Mouse (Mus musculus): ENCODE measurements at regions not wholly inside any gene's neighbourhood (a gene's known extent, or its start where the extent isn't known, plus 50 kb on each side); places are given as distances from the start of the nearest gene placed in this dataset.

DNA sequence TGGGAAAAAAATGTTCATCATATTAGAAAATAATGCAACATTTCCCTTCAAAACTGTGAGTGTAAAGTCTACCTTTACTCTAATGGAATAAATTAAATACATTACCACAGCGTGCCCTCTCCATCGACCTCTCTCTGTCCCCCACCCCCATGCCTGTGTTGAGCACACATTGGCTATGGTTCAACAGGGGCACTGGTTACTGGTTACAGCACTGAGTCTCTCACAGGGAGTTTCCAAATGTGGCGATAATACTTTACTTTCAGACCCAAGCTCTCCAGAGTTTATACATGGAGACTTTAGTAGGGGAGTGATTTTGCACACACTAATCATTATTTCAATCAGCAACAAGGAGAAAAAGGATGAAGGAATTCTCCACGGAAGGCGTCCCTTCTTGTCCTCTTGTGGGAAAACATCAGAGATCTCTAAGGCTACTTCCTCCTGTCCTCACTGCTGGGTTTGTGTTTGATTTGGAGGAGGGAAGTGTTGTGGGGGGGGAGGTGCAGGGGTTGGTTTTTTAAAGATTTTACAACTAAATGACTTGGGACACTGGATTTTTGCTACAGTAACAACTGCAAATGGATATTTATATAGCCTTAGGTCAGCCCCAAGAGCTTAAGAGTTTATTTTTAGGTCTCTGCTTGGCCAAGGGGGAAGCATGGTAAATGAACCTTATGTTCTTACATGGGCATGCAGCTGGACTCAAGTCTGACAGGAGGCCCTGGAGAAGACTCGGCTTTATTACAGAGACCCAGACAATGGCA lies 85.6 kb upstream of the 4933415F23Rik start:
- Histone ChIP-seq H3K27me3 (ENCODE audit: control insufficient read depth, insufficient read depth, low read length) (no peaks in the 10 kb centered on the region), H3K36me3 (ENCODE audit: control insufficient read depth, insufficient read depth, low read length) (no peaks in the 10 kb centered on the region), H3K4me1 (ENCODE audit: control insufficient read depth, insufficient read depth, insufficient read length, low read length) (0 out of 2 replicates have a peak, but pooled peaks cover 2% of the 10 kb centered on the region), H3K4me3 (ENCODE audit: low read depth, low read length) (no peak overlapping the region), H3K27ac (ENCODE audit: insufficient read depth, low read depth, low read length) (no peak overlapping the region)
- TF ChIP-seq POLR2A (IDR thresholded peaks at IDR 0.05; ENCODE audit: low read depth, low read length): no peak
- TF ChIP-seq CTCF (IDR thresholded peaks at IDR 0.05; ENCODE audit: extremely low read depth, insufficient read length, insufficient replicate concordance, low read depth, low read length): no peak
- WGBS: 48% methylated on average over 6 of the region's 6 CpGs

GRCm38 (mm10) chr1:23184728-23185127 lies 82.7 kb upstream of the 4933415F23Rik start:
- Histone ChIP-seq H3K4me3 (ENCODE audit: low read depth, low read length) (no peak overlapping the region), H3K27me3 (ENCODE audit: control insufficient read depth, insufficient read depth, low read length) (no peaks in the 10 kb centered on the region), H3K4me1 (ENCODE audit: control insufficient read depth, insufficient read depth, insufficient read length, low read length) (0 out of 2 replicates have a peak, but pooled peaks cover 2% of the 10 kb centered on the region), H3K27ac (ENCODE audit: insufficient read depth, low read depth, low read length) (no peak overlapping the region), H3K36me3 (ENCODE audit: control insufficient read depth, insufficient read depth, low read length) (no peaks in the 10 kb centered on the region)
- WGBS: 50% methylated on average over 9 of the region's 9 CpGs
- TF ChIP-seq CTCF (IDR thresholded peaks at IDR 0.05; ENCODE audit: extremely low read depth, insufficient read length, insufficient replicate concordance, low read depth, low read length) (no peak), POLR2A (IDR thresholded peaks at IDR 0.05; ENCODE audit: low read depth, low read length) (no peak)

DNA sequence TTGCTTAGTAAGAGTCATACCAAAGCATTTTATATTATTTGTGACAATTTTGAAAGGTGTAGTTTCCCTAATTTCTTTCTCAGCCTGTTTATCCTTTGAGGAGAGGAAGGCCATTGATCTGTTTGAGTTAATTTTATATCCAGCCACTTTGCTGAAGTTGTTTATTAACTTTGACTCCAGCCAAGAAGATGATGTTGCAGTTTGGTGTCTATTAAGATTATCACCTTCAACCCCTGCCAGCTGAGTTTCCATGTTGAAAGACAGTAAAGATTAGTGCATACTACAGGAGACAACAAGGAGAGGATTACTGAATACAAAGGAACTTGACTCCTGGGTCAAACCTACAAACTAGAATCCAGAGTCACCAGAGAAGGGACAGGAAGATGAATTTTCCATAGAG lies 80.5 kb upstream of the 4933415F23Rik start:
- H3K27ac ChIP-seq (ENCODE audit: insufficient read depth, low read depth, low read length): no peak overlapping the region
- H3K27me3 ChIP-seq (ENCODE audit: control insufficient read depth, insufficient read depth, low read length): no peaks in the 10 kb centered on the region
- H3K36me3 ChIP-seq (ENCODE audit: control insufficient read depth, insufficient read depth, low read length): no peaks in the 10 kb centered on the region
- H3K4me1 ChIP-seq (ENCODE audit: control insufficient read depth, insufficient read depth, insufficient read length, low read length): 0 out of 2 replicates have a peak, but pooled peaks cover 2% of the 10 kb centered on the region
- H3K4me3 ChIP-seq (ENCODE audit: low read depth, low read length): no peak overlapping the region
- TF ChIP-seq POLR2A (IDR thresholded peaks at IDR 0.05; ENCODE audit: low read depth, low read length) (no peak), CTCF (IDR thresholded peaks at IDR 0.05; ENCODE audit: extremely low read depth, insufficient read length, insufficient replicate concordance, low read depth, low read length) (no peak)

DNA sequence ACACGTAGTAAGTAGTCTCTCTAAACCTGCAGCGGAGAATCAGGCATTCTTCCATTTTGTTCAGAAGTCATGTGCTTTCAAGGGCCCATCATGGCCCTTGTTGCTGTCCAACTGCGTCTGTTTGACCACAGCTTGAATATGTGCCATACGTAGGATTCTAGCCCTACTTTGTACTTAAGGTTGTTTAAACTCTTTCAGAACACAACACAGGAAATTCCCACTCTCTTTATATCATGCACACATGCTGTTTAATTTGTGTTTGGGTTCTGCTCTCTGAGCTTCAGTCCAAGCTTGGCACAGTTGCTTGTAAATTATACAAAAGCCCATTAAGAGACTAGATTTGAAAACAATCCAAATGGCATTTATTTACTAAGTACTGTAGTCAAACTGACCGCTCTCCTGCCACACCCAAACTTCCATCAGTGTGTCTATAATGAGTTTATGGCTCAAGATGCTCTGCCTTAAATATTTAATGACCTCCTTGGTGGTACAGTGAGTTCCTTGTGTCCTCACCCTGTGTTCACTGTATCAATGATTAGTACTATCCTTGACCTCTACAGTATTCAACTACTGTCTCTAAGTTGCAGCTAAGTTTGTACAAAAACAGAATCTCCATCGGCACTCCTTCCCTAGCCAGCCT lies 76.4 kb upstream of the 4933415F23Rik start:
- 64% methylated on average over 6 of the region's 6 CpGs for WGBS
- Histone ChIP-seq H3K4me3 (ENCODE audit: low read depth, low read length) (no peak overlapping the region), H3K36me3 (ENCODE audit: control insufficient read depth, insufficient read depth, low read length) (no peaks in the 10 kb centered on the region), H3K27me3 (ENCODE audit: control insufficient read depth, insufficient read depth, low read length) (no peaks in the 10 kb centered on the region), H3K27ac (ENCODE audit: insufficient read depth, low read depth, low read length) (no peak overlapping the region), H3K4me1 (ENCODE audit: control insufficient read depth, insufficient read depth, insufficient read length, low read length) (no peaks in the 10 kb centered on the region)
- TF ChIP-seq CTCF (IDR thresholded peaks at IDR 0.05; ENCODE audit: extremely low read depth, insufficient read length, insufficient replicate concordance, low read depth, low read length) (no peak), POLR2A (IDR thresholded peaks at IDR 0.05; ENCODE audit: low read depth, low read length) (no peak)

DNA sequence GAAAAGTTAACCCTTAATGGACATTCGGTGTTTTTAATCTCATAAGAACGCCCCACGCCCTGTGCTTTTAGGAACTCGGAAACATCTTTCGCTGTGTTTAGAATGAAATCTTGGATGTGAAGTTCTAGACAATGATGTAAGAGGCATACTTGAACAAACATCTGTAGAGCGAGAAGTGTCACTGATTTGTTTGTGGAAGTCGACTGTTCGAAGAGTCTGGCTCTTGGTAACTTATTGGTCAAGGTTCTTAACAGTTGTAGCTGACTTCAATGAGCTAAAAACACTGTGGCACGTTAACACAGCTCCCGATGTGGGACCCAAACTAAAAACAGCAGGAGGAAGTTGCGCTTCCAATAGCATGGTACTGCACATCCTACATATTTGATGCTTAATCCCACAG lies 72.0 kb upstream of the 4933415F23Rik start:
- Histone ChIP-seq H3K36me3 (ENCODE audit: control insufficient read depth, insufficient read depth, low read length) (no peaks in the 10 kb centered on the region), H3K4me3 (ENCODE audit: low read depth, low read length) (no peak overlapping the region), H3K27me3 (ENCODE audit: control insufficient read depth, insufficient read depth, low read length) (no peaks in the 10 kb centered on the region), H3K27ac (ENCODE audit: insufficient read depth, low read depth, low read length) (no peak overlapping the region), H3K4me1 (ENCODE audit: control insufficient read depth, insufficient read depth, insufficient read length, low read length) (no peaks in the 10 kb centered on the region)
- WGBS: 79% methylated on average over 11 of the region's 11 CpGs
- TF ChIP-seq POLR2A (IDR thresholded peaks at IDR 0.05; ENCODE audit: low read depth, low read length) (no peak), CTCF (IDR thresholded peaks at IDR 0.05; ENCODE audit: extremely low read depth, insufficient read length, insufficient replicate concordance, low read depth, low read length) (no peak)

DNA sequence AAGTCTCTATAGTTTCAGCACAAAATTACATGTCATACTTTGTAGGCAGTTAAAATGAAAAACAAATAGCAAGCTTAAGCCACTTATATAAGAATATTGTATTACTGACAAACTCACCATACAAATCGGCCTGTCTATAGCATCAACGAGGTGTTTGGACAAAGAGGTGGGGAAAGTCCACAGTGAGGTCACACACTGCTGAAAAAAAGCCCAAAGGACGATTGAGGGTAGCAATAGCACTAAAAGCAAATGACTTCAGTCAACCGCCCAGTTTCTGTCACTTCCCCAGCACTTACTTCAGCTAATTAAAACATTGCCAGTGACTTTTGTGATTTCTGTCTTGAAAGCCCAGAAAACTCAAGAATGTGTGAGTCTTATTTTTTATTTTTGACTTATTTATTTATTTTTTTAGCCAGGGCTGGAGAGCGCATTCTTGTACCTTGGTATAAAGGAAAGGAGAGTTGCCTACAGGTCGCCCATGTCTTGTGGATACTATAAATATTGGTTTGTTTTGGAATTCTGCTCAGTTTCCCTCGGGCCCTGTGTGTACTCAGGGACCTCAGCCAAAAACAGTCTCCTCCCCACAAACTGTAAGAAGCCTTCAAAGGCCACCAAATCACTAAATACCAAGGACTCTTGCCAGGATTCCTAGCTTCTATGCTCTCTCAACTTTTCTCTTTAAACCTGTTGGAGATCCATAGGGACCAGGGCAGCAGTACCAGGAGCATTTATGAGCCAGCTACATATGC lies 71.2 kb upstream of the 4933415F23Rik start:
- 43% methylated on average over 7 of the region's 7 CpGs for WGBS
- Histone ChIP-seq H3K36me3 (ENCODE audit: control insufficient read depth, insufficient read depth, low read length) (no peaks in the 10 kb centered on the region), H3K27me3 (ENCODE audit: control insufficient read depth, insufficient read depth, low read length) (no peaks in the 10 kb centered on the region), H3K4me3 (ENCODE audit: low read depth, low read length) (no peak overlapping the region), H3K27ac (ENCODE audit: insufficient read depth, low read depth, low read length) (no peak overlapping the region), H3K4me1 (ENCODE audit: control insufficient read depth, insufficient read depth, insufficient read length, low read length) (no peaks in the 10 kb centered on the region)
- TF ChIP-seq CTCF (IDR thresholded peaks at IDR 0.05; ENCODE audit: extremely low read depth, insufficient read length, insufficient replicate concordance, low read depth, low read length) (no peak), POLR2A (IDR thresholded peaks at IDR 0.05; ENCODE audit: low read depth, low read length) (no peak)

- Histone ChIP-seq H3K36me3 (ENCODE audit: control insufficient read depth, insufficient read depth, low read length) (no peaks in the 10 kb centered on the region), H3K27me3 (ENCODE audit: control insufficient read depth, insufficient read depth, low read length) (no peaks in the 10 kb centered on the region), H3K4me3 (ENCODE audit: low read depth, low read length) (no peak overlapping the region), H3K4me1 (ENCODE audit: control insufficient read depth, insufficient read depth, insufficient read length, low read length) (no peaks in the 10 kb centered on the region), H3K27ac (ENCODE audit: insufficient read depth, low read depth, low read length) (no peak overlapping the region)
- TF ChIP-seq POLR2A (IDR thresholded peaks at IDR 0.05; ENCODE audit: low read depth, low read length): no peak
- no peak for TF ChIP-seq CTCF (IDR thresholded peaks at IDR 0.05; ENCODE audit: extremely low read depth, insufficient read length, insufficient replicate concordance, low read depth, low read length)
- 93% methylated on average over 2 of the region's 2 CpGs for WGBS
Measured at GRCm38 (mm10) chr1:23171336-23171735, 69.3 kb upstream of the 4933415F23Rik start.

All from small intestine, adult 2 months (tissue).